Mouse (Mus musculus): ENCODE measurements around the gene Slc27a5. TPM values are rescaled to one million over a fixed set of nuclear protein-coding genes. Genes with fewer than 3 reads are reported as not detected.

The Slc27a5 gene
- total RNA-seq, 2 experiments from 2014 or later, result 0.70 TPM; not detected in 1

DNA sequence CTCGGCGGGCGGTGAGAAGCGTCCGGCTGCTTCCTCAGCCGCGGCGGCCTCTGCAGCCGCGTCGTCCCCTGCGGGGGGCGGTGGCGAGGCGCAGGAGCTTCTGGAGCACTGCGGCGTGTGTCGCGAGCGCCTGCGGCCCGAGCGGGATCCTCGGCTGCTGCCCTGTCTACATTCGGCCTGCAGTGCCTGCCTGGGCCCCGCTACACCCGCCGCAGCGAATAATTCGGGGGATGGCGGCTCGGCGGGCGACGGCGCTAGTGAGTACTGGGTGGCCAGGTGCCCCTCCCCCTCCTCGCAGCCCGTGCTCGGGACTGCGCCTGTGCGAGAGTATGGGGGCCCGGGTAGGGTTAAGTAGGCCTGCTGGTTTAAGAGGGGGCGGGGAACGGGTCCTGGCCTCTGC, 26.8 kb upstream of the Slc27a5 start:
- peak; percentile 72 to 74 for DNase-seq (ENCODE audit: low spot score in 2 of 2)

DNA sequence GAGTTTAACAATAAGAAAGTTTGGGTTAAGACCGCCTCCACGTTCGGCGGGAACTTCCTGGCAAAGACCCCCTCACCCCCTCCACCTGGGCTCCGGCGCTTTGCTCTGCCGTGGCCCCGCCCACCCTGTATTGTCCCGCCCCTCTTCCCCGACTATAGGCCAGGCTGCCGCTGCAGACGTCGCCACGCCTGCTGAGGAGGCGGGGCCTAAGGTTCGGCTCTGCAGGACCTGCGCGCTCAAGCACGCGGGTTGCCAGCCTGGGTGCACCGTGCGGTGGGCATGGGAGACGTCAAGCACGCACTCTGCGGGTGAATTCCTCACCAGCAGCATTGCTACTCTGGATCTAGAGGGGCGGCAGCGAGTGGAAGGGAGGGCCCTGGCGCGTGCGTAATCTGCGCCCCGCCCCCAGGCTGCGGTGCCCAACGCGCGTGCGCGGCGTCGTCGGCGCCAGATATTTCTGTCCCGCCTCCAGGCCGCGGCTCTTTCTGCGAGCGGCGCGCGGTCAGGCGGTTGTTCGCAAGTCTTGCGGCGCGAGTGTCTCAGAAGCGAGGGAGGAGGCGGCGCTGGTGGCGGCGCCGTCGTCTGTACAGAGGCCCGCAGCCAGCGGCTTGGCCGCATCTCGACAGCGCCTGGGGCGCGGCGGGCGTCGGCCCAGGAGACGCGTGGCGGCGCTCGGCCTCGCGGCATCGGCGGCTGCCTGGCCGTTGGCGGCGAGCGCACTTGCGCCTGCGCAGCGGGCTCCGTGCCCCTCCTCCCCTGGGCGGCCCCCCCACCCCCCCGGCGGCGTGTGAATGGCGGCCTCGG, 26.1 kb upstream of the Slc27a5 start:
- DNase-seq (ENCODE audit: low spot score in 2 of 2), result peak; percentile 96 to 98

DNA sequence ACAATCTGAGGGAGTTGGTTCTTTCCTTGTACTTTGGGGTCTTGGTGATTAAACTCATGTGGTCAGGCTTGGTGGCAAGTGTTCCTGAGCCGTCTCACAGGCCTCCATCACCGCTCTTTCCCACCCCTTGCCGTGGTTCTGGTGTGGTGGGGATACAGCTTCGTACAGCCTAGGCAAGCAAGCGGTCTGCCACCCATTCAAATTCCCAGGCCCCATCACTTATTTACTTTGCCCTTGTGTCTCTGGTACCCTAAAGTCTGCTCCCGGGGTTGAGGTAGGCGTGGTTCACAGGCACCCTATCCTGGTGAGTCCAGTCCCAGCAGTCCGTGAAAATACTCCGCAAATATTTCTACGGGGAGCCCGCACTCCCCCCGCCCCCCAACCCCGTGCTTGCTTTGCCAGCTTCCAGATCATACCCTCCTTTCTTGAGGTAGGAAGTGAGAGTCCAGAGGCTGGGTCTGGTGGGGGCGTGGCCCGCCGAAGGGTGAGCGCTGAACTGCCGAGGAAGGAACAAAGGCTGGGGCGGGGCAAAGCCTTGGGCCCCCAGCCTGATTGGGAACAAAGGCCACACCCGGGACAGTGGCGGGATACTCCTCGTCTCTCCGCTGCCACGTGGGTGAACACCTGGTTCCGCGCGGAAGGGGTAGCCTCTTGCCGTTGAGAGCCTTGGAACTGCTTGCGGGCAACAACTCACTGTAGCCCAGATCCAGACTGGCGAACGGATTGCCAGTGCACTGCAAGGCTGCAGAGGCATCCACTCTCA, 25.0 kb upstream of the Slc27a5 start:
- peak in 1 of 2 experiments; percentile 65 for DNase-seq (ENCODE audit: low spot score in 2 of 2)

DNA sequence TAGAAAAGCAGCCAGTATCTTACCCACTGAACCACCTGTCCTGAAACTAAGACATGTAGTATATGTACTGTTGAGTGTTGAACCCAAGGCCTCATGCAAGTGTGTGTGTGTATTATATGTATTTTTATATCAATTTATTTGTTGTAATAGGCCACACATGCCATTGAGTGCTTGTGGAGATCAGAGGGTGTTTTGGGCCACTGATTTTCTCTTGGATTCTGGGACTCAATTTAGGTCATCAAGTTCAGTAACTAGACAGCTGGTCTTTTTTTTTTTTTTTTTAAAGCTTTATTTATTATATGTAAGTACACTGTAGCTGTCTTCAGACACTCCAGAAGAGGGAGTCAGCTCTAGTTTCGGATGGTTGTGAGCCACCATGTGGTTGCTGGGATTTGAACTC, 17.2 kb upstream of the Slc27a5 start:
- no peak for DNase-seq (ENCODE audit: low spot score in 2 of 2)

DNA sequence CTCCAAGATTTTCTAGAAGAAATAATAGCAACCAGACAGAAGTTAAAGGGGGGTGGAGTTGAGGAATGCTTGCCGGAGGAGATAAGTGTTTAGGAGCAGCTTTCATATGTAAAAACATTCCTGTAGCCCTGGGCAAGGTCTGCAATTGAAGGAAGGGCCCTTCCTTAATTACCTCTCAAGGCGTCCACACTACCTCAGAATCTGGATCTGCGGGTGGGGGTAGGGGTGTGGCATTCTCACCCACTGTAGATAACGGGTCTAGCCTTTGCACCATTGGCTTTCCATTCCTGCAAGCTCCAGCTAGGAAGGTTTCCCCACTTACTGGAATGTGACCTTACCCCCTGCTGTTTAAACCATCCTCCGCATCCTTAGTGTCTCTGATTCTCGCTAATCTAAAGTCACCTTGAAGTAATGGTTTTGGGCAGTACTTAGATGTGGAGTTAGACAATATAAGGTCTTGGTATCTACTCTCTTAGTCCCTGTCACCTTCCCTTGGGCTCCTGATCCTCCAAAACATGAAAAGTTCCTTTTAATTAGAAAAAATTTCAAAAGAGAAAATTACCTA, 16.4 kb upstream of the Slc27a5 start:
- DNase-seq (ENCODE audit: low spot score in 2 of 2), result no peak

DNA sequence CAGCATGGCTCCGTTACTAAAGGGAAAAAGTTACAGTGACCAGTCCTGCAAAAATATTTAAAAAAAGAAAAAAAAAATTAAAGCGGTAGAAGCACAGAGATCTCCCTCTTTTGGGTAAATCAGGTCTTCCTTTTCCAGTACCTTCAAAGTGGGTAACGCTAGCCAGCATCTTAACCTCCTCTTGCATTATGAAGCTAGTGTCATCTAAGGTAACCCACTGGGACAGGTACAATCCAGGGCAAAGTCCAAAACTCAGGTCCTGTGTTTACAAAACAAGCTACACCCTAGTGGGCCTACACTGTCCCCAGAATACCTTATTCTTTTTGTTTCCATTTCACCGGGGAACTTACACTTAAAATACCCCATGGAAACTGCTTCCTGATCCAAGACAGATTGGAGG, 15.7 kb upstream of the Slc27a5 start:
- DNase-seq (ENCODE audit: low spot score in 2 of 2), result no peak

DNA sequence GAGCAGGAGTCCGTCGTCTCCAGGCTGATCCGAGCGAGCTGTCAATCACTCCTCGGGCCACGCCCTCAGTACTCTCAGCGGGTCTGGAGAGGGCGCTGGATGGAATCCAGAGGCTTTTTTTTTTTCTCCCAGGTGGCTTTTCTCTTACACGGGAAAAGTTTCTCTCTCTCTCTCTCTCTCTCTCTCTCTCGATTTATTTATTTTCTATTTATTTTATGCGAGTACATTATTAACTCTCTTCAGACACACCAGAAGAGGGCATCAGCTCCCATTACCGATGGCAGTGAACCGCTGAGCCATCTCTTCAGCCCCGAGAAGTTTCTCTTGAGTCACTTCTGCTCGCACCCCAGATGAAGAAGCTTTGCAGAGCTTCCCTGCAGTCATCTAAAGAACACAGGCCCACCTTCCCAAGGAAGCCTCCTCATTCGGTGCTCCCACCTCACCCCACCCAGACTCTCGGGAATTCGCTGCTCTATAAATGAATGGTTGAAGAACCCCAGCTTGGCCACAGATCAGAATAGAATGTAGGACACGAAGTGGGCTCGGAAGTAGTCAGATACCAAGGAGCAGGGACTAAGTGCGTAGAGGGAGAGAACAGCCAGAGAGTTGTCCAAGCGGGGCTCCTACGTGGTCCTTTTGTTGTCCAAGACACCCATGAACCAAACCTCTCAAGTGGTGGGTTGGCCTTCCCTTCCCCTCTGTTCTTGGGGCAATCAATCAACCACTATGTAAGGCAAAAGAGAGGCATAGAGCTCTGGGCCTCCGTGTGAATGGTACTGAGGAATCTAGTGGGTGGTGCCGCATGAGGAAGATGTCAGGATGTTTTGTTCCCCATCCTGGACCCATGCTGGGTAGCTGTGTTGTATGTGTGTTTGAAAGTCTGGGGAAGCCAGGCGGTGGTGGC, 12.3 kb upstream of the Slc27a5 start, which contains the start of gene Zbtb45:
Gene Zbtb45 (minus strand): TSS at position 30 of the 904 bp plus-strand sequence.
- DNase-seq (ENCODE audit: low spot score in 2 of 2), result no peak

DNA sequence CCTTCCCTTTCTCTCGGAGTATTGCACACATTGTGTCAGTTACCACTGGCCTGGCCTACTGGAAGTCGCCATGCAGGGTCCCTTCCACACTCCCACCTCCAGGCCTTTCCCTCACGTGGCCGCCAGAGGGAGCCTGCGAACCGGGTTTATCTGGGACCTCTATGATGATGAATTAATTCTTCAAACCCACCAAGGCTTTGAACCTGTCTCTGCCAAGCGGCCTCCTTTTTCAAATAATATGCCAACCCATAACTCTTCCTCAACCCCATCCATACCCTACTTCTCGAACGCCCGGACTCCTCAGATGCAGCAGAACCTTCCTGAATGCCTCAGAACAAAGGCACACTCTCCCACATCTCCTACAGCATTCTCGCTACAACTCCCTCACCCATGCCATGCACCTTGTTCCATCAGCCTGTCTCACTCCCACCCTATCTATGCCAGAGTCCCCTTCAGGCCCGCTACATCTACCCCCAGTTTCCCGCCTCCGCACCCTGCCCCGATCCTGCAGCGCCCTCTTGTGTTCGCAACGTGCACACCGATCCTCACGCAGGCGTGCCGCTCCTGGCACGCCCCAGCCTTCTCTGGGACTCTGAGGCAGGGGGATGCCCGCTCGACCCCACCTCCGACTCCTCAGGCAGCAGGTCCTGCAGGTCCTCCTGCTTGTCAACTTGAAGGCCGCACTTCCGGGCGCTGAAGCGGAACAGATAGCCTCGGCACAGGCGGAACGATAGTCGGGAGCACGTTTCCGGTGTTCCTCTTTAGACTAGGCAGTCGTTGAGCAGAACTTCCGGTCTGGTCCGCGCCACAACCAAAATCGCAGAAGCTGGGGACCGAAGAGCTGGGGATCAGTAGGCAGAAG, 11.4 kb upstream of the Slc27a5 start:
- peak; percentile 86 to 87 for DNase-seq (ENCODE audit: low spot score in 2 of 2)

DNA sequence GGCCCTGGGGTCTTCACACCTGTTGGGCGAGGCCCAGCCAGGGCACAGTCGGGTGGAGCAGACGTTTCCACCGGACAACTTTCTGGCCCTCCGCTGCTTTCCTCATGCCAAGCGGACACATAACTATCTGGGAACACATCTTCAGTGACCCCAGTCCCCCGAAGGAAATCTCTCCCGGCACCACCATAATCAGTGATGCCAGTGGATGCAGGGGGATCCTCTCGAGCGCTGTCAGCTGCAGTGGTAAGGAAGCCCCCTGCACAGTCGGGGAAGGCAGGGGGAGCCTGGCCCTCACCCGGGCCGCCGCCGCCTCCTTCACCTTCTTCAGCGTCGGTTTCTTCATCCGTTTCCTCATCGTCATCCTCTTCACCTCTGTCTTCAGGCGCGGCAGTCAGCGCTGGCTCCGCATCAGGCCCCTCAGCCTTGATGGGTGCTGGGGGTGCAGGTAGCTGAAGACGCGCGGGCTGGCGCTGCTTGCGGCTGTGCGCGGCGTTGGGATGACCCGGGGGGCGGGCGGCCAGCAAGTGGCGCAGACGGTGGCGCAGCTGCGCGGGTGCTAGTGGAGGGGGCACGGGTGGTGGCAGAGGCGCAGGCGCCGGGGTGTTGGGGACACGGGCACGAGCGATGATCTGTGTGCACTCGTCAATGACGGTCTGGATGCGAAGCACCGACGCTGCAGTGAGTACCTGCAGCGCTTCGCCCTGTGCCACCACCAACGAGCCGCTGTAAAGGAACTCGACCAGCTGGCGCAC, 9.5 kb upstream of the Slc27a5 start:
- no peak for DNase-seq (ENCODE audit: low spot score in 2 of 2)

DNA sequence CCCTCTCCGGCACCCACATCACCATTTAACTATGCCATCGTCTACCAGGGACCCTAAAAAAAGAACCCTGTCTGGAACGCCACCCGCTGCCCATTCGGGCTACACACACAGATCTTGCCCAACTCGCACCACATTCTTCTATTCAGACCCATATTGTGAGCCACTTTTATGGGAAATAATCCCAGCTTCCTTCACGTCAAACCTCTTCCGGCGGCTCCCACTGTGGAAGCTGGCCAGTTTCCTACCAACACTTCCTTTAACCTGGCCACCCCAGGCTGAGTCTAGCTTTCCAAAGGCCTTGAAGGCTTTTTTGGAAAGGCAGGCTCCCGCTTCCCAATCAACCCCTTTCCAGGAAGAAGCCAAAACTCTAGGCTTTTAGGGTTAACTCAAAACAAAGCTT, 8.5 kb upstream of the Slc27a5 start:
- DNase-seq (ENCODE audit: low spot score in 2 of 2), result no peak

DNA sequence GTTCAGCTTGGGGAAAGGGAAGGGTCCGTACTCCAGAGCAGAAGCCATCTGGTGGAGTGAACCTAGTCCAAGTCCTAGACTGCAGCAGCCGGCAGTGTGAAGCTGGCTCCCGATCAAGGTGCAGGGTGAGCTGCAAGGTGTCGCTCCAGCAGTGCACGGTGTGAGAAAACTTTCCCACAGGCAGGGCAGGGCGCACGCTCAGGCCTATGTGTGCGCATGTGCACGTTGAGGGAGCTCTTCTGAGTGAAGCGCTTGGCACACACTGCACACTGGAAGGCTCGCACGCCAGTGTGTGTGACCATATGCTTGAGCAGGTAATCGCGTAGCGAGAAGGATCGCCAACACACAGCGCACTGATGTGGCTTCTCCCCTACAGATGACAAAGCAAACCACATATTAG, 8.0 kb upstream of the Slc27a5 start:
- DNase-seq (ENCODE audit: low spot score in 2 of 2), result no peak

DNA sequence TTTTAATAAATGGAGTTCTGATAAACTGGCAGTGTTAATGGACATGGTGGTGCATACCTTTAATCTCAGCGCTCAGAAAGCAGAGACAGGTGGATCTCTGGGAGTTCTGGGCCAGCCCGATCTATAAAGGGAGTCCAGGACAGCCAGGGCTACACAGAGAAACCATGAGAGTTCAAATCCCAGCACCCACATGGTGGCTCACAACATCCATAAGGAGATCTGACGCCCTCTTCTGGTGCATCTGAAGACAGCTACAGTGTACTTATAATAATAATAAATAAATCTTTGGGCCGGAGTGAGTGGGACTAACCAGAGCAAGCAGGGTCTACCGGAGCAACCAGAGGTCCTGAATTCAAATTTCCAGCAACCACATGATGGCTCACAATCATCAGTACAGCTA, 5.4 kb upstream of the Slc27a5 start:
- no peak for DNase-seq (ENCODE audit: low spot score in 2 of 2)

DNA sequence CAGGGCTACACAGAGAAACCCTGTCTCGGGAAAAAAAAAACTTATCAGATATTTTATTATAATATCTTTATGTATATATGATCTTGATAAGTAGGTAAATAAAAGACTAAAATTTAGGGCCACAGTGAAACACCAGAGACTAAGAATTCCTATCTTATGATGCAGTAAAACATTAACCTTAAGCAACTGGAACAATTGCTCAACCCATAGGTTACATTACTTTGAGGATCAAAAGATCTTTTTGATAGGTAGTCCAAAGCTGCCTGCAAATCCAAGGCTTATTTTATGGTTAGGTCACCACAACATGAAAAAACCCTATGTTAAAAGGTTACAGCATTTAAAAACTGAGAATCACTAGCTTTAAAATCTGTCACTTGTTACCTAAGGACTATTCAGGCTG, 3.6 kb upstream of the Slc27a5 start:
- no peak for DNase-seq (ENCODE audit: low spot score in 2 of 2)

DNA sequence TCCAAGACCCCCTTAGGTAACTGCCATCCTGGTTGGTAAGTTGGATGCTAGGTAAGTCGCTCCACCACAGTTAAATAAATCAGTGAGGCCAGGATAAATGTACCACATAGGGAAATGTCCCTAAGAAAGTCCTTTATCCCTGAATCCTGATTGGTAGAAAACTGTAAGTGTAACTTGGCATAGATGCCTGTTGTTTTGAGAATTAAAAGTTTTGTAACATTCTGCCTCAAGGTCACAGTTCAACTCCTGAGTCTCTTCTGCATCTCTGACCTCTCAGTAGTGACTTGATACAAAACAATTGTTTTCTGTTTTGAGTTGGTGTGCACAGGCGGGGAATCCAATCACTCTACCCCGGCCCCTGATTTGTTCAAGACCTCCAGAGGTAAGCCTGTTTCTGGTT, 859 bp upstream of the Slc27a5 start, which contains the start of gene Trim28:
Gene Trim28 (plus strand): TSS at position 264 of the 400 bp plus-strand sequence.
- DNase-seq (ENCODE audit: low spot score in 2 of 2), result no peak

DNA sequence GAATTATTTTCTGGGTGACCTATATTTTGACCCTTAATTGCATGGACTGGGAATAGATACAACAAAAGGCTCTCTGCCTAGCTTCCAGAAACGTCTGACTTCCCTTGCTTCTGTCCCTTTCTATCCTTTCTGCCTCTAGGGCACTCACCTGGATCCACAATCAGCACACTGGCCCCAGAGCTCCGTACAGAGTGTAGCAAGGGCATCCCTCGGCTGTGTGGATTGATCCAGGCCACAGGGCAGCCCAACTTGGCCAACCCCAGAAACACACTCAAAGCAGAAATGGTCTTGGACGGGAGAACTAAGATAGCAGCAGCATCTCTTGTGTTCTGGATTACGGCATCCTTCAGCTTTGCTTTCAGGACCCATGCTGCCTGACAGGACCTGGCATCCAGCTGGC, 762 bp downstream of the Slc27a5 start:
- DNase-seq (ENCODE audit: low spot score in 2 of 2), result no peak

DNA sequence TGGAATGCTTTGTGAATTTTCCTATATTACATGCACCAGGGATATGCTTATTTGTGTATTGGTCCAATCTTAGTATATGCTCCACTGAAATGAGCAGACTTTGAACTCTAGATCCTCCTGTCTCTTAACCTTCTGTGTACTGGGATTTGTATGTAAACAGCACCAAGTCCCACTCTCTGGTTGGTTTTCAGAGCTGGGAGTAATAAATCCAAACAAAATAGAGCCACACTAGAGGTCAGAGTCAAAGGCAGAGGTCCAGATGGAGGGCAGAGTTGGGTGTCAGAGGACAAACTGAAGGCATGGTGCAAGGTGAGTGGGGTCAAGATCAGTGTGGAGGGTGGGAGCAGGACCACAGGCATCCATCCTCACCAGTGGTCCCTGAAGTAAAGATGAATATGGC, 2.1 kb downstream of the Slc27a5 start:
- no peak for DNase-seq (ENCODE audit: low spot score in 2 of 2)

DNA sequence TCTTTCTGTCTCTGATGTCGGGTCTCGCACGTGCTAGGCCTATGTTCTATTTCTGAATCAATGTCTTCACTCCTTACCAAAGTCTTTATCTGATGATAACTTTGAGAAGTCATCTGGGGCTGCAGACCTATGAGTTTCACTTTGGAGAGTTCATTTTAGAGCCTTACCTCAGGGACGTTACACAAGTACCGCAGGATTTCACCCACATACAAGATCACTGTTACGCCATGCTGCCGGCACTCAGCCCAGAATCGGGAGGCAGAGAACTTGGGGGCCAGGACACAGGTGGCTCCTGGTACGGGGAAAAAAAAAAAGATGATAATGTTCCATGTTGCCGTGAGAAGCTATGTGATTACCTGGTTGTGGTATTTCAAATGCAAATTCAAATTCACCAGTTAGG, 4.8 kb downstream of the Slc27a5 start:
- no peak for DNase-seq (ENCODE audit: low spot score in 2 of 2)

DNA sequence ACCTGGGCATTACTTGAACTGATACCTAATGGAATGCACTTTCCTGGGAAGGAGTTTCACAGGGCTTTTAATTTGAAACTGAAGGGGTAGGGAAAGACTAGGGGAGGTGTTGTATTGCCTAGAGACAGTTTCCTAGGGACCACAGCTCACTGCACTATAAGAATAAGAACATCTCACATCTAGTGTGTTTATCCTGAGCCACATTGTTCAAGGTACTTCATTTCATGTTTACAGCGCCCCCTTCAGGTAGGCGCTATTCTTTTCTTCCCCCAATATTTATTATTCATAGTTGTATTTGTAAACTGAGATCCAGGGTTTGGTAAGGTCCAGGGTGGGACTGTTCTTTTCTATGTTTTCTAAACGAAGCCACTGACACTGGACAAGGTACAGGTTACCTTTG, 5.8 kb downstream of the Slc27a5 start:
- no peak for DNase-seq (ENCODE audit: low spot score in 2 of 2)
